Mouse (Mus musculus) left cerebral cortex, adult 11 months (tissue): ENCODE measurements around the gene Hnrnpr.

Experiments
- DNase-seq: peaks from one replicate; pipeline ENCODE4 v3.0.0; 2022; ENCODE audit warnings: low spot score

Gene Hnrnpr

GRCm38 (mm10) chr4:136407831-136408230 is 97.1 kb downstream of the Hnrnpr start:
- no peak for DNase-seq
